Mouse (Mus musculus): ENCODE results near the gene Cflar.

GRCm38 (mm10) chr1:58716162-58716882 lies 5.0 kb downstream of the Cflar start:
- no peak for TF ChIP-seq CTCF (IDR thresholded peaks at IDR 0.05; ENCODE audit: low read depth)
- TF ChIP-seq EP300 (optimal IDR thresholded peaks at IDR 0.05), result no peak
